Mouse (Mus musculus): ENCODE measurements around the gene Phf10.
"Not testable (repeated sequence)": the region's sequence is repeated elsewhere in the genome, so short reads cannot be mapped to it uniquely, and the experiment has no call there.

Gene Phf10

GRCm38 (mm10) chr17:14943009-14943728, 17.9 kb downstream of the Phf10 start, which contains the start of the genes Wdr27 and 1600012H06Rik:
TSS of gene Wdr27 (minus strand) at chr17:14943158.
TSS of gene 1600012H06Rik (plus strand) at chr17:14943184.
- peak; percentile 98 to 99 for DNase-seq (ENCODE audit: low spot score in 2 of 2)

- not testable (repeated sequence) for DNase-seq (ENCODE audit: low spot score in 2 of 2)
These were observed 18.9 kb downstream of the Phf10 start for GRCm38 (mm10) chr17:14942181-14942580.

GRCm38 (mm10) chr17:14935841-14936605, 25.1 kb downstream of the Phf10 start:
- no peak for DNase-seq (ENCODE audit: low spot score in 2 of 2)

GRCm38 (mm10) chr17:14935280-14935679, 25.8 kb downstream of the Phf10 start:
- not testable (repeated sequence) for DNase-seq (ENCODE audit: low spot score in 2 of 2)

- no peak for DNase-seq (ENCODE audit: low spot score in 2 of 2)
These were observed 29.6 kb downstream of the Phf10 start for GRCm38 (mm10) chr17:14931469-14931868.

- DNase-seq (ENCODE audit: low spot score in 2 of 2): no peak
These were observed 30.4 kb downstream of the Phf10 start for GRCm38 (mm10) chr17:14930697-14931096.

GRCm38 (mm10) chr17:14928631-14929030, 32.4 kb downstream of the Phf10 start:
- no peak for DNase-seq (ENCODE audit: low spot score in 2 of 2)

- DNase-seq (ENCODE audit: low spot score in 2 of 2): no peak
These were observed 33.3 kb downstream of the Phf10 start for GRCm38 (mm10) chr17:14927644-14928218.

- no peak for DNase-seq (ENCODE audit: low spot score in 2 of 2)
These were observed 39.5 kb downstream of the Phf10 start for GRCm38 (mm10) chr17:14921582-14921981.

- DNase-seq (ENCODE audit: low spot score in 2 of 2): no peak
These were observed 43.2 kb downstream of the Phf10 start for GRCm38 (mm10) chr17:14917866-14918265.

GRCm38 (mm10) chr17:14914401-14914800, 46.7 kb downstream of the Phf10 start:
- DNase-seq (ENCODE audit: low spot score in 2 of 2): no peak

GRCm38 (mm10) chr17:14912981-14913380, 48.1 kb downstream of the Phf10 start:
- no peak for DNase-seq (ENCODE audit: low spot score in 2 of 2)

- DNase-seq (ENCODE audit: low spot score in 2 of 2): no peak
These were observed 48.7 kb downstream of the Phf10 start for GRCm38 (mm10) chr17:14912420-14912819.

GRCm38 (mm10) chr17:14910771-14911170, 50.3 kb downstream of the Phf10 start:
- no peak for DNase-seq (ENCODE audit: low spot score in 2 of 2)

GRCm38 (mm10) chr17:14909331-14909730, 51.7 kb downstream of the Phf10 start:
- no peak for DNase-seq (ENCODE audit: low spot score in 2 of 2)

- DNase-seq (ENCODE audit: low spot score in 2 of 2): no peak
These were observed 53.9 kb downstream of the Phf10 start for GRCm38 (mm10) chr17:14907136-14907535.

GRCm38 (mm10) chr17:14906611-14907010, 54.5 kb downstream of the Phf10 start:
- DNase-seq (ENCODE audit: low spot score in 2 of 2): no peak

- DNase-seq (ENCODE audit: low spot score in 2 of 2): peak; percentile 67 to 69
These were observed 56.3 kb downstream of the Phf10 start for GRCm38 (mm10) chr17:14904637-14905265.

- no peak for DNase-seq (ENCODE audit: low spot score in 2 of 2)
These were observed 56.9 kb downstream of the Phf10 start for GRCm38 (mm10) chr17:14904206-14904605.

GRCm38 (mm10) chr17:14903212-14903611, 57.9 kb downstream of the Phf10 start:
- DNase-seq (ENCODE audit: low spot score in 2 of 2): no peak

GRCm38 (mm10) chr17:14898972-14899371, 62.1 kb downstream of the Phf10 start:
- no peak for DNase-seq (ENCODE audit: low spot score in 2 of 2)

- not testable (repeated sequence) for DNase-seq (ENCODE audit: low spot score in 2 of 2)
These were observed 66.0 kb downstream of the Phf10 start for GRCm38 (mm10) chr17:14895058-14895457.

All from urinary bladder, postnatal 36 days (tissue).